Mouse (Mus musculus) retina, adult 2 months (tissue): ENCODE data around the gene Arcn1.
"Not testable (repeated sequence)": the region's sequence is repeated elsewhere in the genome, so short reads cannot be mapped to it uniquely, and the experiment has no call there.

Experiments
- DNase-seq: peaks from one replicate; pipeline ENCODE4 v3.0.0-alpha.2; 2012; ENCODE audit warnings: low read depth, low spot score

Gene Arcn1

DNA sequence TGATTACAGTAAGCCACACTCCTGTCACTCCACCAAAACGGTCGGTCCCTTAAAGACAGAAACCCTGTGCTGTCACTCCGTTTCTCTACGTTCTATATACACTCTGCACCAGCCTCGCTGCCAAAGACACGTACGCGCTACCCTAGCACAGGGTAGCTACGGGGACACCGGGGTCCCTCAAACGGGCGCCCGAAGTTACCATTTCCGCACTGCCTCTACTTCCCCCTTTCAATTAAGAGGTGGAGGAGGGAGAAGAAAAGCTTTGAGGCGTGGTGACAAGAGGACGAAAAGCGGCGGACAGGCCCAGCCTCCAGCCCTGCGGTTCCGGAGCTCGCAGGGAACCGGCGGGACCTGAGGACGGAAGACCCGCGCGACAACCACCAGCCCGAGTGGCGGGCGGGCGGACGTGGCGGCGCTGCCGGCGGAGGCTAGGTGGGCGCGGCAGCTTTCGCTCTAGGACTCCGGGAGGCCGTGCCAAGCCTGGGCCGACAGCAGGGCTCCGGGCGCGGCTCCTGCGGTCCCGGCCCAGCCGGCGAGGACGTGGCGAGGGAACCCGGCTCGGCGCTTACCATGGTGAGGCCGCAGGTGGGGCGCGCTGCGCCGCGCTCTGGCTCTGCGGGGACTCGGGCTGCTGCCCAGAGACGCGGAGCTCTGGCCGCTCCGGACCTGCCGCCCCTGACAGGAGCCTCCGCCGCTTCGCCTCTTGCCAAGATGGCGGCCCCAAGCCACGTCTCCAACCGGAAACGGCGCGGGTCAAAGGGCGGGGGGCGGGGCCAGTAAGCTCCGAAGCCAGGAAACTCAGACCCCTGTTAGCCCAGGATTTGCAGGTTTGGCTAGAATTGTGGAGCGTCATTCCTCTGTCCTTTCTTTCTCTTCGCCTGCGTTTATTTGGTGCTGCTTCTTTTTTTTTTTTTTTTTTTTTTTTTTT is at the start of gene Arcn1, which contains the start of gene Ift46:
Gene Arcn1, minus strand, starts transcription at position 745 of the 928 bp plus-strand sequence.
Gene Ift46, plus strand, starts transcription at position 808 of the 928 bp plus-strand sequence.
- DNase-seq = peak; percentile 67

- DNase-seq = no peak
Observed at GRCm38 (mm10) chr9:44814179-44814578, 46.5 kb upstream of the Arcn1 start.

GRCm38 (mm10) chr9:44810316-44810715 is 42.7 kb upstream of the Arcn1 start:
- no peak for DNase-seq

GRCm38 (mm10) chr9:44807778-44808177 is 40.1 kb upstream of the Arcn1 start:
- DNase-seq = no peak

GRCm38 (mm10) chr9:44807141-44807540 is 39.5 kb upstream of the Arcn1 start:
- DNase-seq = no peak

DNA sequence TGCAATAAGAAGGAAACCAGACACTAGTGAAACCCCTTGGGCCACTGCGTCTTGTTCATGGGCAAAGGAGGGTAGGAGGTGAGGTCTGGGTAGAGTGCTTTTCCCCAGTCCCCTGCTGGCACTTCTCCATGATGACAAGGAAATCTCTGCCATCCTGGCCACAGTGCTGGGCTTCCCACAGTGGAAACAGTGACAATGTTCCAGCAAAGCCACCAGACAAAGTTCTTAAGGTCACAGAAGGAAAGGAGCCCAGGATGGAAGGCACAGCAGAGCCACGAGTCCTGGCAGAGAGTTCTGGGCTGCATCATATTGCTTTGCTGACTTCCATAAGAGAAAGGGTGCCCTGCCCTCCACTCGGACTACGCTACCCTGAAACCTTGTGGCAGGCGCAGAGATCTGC is 37.9 kb upstream of the Arcn1 start:
- no peak for DNase-seq

GRCm38 (mm10) chr9:44804678-44805077 is 37.0 kb upstream of the Arcn1 start:
- DNase-seq = no peak

GRCm38 (mm10) chr9:44802808-44803450 is 35.3 kb upstream of the Arcn1 start, which contains the start of gene Ttc36:
Ttc36 (minus strand) TSS chr9:44803072.
- no peak for DNase-seq

GRCm38 (mm10) chr9:44801669-44802068 is 34.0 kb upstream of the Arcn1 start:
- no peak for DNase-seq

DNA sequence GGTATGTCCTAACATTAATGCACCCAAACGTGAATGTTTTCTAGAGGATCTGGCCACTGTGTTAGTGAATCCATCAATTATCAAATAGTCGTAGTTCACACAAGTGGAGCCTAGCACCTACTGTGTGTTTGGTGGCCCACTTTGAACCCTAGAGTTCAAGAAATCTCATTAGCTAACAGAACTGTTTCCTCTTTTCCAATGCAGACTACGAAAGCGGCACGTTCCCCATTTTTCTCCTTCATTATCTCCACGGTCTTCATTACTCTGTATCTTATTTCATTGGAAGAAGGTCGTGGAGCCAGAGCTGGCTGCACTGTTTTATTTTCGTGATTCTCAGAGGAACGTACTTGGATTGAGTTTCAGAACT is 32.3 kb upstream of the Arcn1 start:
- DNase-seq = no peak

GRCm38 (mm10) chr9:44799102-44799957 is 31.7 kb upstream of the Arcn1 start, which contains the start of gene Tmem25:
Tmem25 (minus strand) TSS chr9:44799307.
- DNase-seq = peak; percentile 62

GRCm38 (mm10) chr9:44798298-44798697 is 30.7 kb upstream of the Arcn1 start:
- DNase-seq = no peak

DNA sequence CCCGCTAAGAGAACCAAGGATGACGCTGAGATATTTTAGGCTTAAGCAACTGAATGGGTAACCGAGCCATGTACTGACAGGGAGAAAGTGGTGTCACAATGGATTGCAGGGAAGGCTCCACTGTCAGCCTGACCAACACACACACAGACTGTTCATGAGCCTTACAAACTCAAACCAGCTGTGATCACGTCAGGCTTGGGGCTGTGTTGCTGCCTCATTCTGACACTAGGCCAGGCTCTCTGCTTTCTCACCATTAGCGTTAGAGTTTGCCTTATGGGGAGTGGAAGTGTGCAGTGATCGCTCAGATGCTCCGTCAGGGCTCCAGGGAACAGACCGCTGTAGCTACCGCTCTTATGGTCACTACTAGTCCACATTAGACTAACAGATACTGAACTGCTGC is 25.2 kb upstream of the Arcn1 start:
- no peak for DNase-seq

GRCm38 (mm10) chr9:44772750-44773651 is 5.4 kb upstream of the Arcn1 start:
- DNase-seq = peak; percentile 89

- no peak for DNase-seq
Observed at GRCm38 (mm10) chr9:44772392-44772749, 4.7 kb upstream of the Arcn1 start.

DNA sequence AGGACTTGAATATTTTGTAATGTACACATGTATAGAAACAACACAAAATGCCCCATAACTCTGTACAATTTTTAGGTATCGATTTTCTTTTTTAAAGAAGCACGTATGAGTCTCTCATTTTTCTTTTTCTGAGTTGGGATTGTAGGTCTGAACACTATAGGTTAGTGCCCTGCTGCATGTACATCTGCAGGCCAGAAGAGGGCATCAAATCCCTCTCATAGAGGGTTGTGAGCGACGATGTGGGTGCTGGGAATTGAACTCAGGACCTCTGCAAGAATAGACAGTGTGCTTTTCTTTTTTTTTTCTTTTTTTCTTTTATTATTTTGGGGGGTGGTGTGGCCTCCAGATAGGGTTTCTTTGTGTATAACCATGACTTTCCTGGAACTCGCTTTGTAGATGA is 3.7 kb upstream of the Arcn1 start:
- no peak for DNase-seq

DNA sequence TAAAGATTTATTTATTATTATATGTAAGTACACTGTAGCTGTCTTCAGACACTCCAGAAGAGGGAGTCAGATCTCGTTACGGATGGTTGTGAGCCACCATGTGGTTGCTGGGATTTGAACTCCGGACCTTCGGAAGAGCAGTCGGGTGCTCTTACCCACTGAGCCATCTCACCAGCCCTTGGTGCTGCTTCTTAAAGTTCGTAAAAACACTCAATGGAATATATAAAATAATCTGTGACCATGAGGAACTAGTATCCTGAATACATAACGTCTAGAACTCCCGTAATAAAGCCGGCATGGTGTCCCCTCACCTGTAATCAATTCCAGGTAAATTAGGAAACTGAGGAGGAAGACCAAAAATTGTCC is 367 bp upstream of the Arcn1 start:
- not testable (repeated sequence) for DNase-seq

GRCm38 (mm10) chr9:44760873-44761272 is 6.8 kb downstream of the Arcn1 start:
- no peak for DNase-seq

GRCm38 (mm10) chr9:44748473-44748872 is 19.2 kb downstream of the Arcn1 start:
- no peak for DNase-seq

GRCm38 (mm10) chr9:44747341-44747740 is 20.3 kb downstream of the Arcn1 start:
- DNase-seq = no peak

DNA sequence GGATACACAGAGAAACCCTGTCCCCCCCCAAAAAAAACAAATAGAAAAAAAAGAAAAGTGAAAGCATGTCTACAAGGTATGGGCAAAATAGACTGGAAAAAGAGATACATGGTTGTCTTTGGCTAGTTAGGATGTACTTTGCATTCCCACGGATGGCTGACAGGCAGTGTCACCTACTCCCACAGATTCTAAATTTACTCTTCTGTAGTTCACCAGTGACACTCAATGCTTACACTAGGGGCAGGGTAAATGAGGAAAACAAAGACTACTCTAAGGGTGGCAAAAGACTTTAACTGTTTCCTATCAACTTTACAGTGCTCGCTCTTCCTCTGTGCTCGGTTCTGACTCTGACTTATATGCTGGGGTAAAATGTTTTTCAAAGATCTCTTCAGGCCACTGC is 21.0 kb downstream of the Arcn1 start:
- no peak for DNase-seq
